Mouse (Mus musculus) ES-CJ7 (cell line): ENCODE results near the gene Grcc10.

Experiments
- DNase-seq: peaks from one replicate; pipeline ENCODE4 v3.0.0; 2011; ENCODE audit warnings: low read depth, low spot score

Gene Grcc10

GRCm38 (mm10) chr6:124757351-124757880, 16.2 kb upstream of the Grcc10 start:
- no peak for DNase-seq

DNA sequence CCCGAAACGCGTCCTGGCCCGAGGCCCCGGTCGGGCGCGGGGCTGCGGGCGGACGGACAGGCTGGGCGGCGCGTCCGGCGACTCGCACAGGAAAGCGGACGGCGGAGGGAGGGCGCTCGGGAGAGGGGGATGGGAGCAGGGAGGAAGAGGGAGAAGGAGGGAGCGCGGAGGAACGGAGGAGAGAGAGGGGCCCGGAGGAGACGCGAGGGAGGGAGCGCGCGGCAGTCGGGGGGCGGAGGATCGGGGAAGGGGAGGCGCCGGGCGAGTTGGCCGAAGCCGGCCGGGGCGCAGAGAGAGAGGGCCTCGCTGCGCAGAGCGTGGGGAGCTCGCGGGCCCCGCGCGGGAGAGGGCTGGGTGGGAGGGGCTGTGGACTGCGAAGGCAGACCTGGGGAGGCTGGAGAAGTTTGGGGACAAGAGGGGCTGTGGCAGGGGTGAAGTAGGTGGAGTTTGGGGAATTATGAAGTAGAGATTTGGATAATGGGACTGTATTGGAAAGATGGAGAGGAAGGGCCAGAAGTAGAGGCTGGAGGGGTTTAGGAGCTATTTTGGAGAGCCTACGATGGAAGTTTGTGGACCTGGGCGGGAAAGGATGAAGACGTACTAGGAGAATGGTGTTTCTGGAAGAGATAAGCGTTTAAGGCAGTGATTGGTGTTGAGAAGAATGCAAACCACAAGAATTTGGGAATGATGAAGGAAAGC, 15.6 kb upstream of the Grcc10 start:
- DNase-seq, result peak; percentile 67

- DNase-seq, result peak; percentile 78
Measured at GRCm38 (mm10) chr6:124755831-124756595, 14.8 kb upstream of the Grcc10 start, which contains the start of the genes Gm45234 and Atn1. Gene Gm45234, minus strand, starts transcription at chr6:124756021. Gene Atn1, minus strand, starts transcription at chr6:124756524.

GRCm38 (mm10) chr6:124755306-124755705, 14.1 kb upstream of the Grcc10 start:
- DNase-seq, result no peak

- DNase-seq, result peak; percentile 81
Measured at GRCm38 (mm10) chr6:124753861-124754260, 12.7 kb upstream of the Grcc10 start.

DNA sequence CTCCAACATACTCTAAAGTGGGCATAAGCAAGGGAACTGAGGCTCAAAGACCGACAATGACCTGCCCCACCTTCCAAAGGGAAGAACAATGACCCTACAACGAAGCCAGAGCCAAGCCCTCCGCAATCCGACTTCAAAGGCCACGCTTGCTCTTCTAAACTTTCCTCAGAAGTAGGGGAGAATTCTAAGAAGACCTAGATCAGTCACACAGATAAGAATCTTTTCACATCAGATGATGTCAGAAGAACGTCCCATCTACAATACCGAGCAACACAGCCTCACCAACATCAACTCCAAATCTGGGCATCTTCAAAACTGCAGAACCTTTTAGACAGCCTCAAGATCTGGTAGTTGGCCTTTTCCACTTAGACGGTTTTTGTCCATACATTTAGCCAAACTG, 9.2 kb upstream of the Grcc10 start:
- DNase-seq, result no peak

DNA sequence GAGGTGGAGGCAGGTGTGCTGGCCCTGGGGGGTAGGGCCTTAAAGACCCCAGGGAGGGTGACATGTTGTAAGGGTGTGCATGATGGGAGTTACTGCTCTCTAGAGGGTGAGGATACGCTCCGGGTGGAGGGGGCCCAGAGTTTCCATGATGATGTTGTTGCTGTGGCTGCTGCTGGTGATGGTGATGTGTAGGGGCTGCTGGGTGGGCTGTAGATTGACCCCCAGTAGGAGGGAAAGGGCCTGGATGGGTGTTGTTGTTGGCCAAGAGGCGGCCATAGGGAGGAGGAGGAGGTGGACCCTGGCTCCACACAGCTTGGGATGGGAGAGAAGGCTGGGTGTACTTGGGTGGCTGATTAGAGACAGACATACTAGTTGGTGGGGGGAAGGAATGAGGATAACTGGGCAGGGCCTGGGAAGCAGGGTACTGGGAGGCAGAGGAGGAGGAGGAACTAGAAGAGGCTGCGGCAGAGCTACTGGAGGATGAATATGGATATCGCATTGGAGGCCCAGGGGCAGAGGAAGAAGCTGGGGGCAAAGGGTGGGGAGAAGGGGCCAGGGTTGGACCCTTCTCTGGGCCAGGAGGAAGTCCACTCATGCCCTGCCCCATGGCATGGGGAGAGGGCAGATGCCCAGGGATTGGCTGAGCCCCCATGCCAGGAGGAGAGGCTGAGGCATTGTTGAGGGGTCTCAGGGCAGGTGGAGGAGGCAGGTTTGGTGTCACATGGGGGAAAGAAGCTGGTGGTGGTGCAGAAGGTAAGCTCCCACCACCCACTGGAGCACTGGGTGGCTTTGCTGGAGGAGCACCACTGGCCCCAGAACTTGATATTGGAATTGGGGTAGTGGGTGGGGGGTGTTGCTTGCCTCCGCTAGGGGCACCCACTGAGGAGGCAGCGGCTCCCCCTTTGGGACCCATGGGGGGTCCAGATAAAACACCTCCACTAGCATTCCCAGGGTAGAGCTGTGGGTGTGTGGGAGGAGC, 5.8 kb upstream of the Grcc10 start:
- DNase-seq, result no peak

GRCm38 (mm10) chr6:124746296-124746605, 5.1 kb upstream of the Grcc10 start:
- no peak for DNase-seq

GRCm38 (mm10) chr6:124745490-124746295, 4.5 kb upstream of the Grcc10 start:
- peak; percentile 99 for DNase-seq

DNA sequence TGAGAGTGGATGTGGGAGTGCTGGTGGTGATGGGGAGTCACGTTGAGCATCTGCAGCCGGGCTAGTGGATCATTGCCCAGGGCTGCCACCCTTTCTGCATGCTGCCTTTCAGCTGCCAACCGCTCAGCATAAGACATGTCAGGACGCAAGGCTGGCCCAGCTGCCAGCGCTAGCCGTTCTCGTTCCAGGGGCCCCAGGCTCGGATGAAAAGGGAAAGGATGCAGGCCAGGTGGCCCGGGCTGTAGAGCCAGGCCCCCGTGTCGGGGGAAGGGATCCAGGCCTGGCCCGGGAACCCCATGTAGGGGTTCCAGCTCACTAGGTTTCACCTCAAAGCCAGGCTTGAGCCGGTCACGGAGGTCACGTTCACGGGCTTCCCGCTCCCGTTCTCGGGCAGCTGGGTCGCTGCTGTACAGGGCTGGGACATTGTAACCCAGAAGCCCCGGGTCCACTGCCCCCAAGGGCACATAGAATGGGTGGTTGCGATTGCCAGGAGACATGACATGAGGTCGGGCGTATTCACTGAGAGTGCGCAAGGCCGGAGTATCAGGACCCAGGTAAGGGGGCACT, 3.7 kb upstream of the Grcc10 start:
- DNase-seq, result no peak

DNA sequence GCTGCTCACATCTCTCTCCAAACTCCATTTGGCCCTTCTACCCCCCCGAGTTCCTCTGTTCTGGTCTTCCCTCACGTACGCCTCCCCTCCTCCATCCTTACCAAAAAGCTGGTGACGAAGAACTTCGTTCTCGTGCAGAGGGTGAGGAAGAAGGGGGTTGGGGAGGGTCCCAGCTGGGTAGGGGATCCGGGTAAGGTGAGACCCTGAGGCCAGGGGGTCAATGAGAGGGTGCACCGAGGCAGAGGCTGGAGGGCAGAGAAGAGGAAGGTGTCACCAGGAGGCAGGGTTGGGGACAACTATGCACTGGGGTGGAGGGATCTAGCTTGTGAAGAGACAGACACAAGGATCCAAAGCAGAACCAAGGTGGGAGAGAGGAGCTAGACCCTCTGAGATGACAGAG, 2.5 kb upstream of the Grcc10 start:
- DNase-seq, result no peak

GRCm38 (mm10) chr6:124742839-124743514, 1.8 kb upstream of the Grcc10 start:
- DNase-seq, result no peak

- DNase-seq, result no peak
Measured at GRCm38 (mm10) chr6:124741842-124742241, 668 bp upstream of the Grcc10 start.

DNA sequence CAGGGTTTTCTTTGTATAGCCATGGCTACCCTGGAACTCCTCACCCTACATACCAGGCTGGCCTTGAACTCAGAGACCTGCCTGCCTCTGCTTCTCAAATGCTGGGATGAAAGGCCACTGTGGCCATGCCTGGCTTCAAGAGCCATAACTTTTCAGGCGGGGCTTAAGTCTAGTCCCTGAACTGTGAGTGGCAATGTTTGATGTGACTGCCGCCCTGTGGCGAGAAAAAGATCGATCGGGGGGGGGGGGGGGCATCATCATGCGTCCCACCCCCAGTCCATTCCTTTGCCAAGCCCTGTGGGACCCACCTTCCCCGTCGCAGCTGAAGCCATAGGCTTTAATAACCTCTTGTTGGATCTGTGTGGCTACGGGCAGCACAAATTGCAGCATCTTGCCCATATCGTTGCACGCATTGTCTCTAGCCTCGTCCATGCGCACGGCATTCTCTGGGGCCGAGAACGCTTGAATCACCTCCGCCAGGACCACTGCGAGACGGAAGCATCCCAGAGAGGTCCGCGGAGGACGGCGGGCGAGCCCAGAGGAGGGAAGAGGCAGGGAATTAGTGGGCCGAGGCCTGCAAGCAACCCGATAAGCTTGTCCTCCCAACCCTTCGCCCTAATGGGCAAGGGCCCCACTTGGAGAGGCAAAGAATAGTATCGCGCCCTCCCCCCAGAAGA, 825 bp downstream of the Grcc10 start:
- DNase-seq, result peak; percentile 78

- no peak for DNase-seq
Measured at GRCm38 (mm10) chr6:124739231-124739796, 1.9 kb downstream of the Grcc10 start.

GRCm38 (mm10) chr6:124738511-124739023, 2.6 kb downstream of the Grcc10 start, which contains the start of gene Ptpn6:
Gene Ptpn6, minus strand, starts transcription at chr6:124738714.
- DNase-seq, result peak; percentile 92

DNA sequence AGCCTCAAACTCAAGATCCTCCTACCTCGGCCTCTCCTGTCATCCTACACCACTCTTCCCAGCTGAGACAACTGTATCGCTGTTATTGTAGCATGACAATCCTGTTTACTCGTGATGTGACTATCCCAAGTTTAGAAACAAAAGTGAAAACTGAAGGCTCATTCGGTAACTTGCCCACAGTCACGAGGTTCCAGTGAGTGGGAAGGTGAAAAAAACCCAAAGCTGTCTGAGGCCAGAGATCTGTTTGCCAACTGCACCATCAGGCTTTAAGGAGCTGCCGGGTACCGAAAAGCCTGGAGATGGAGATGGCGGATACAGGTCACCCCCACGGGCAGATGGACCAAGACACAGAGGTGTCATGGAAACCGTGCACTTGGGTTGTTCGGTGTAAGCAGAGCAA, 4.1 kb downstream of the Grcc10 start:
- DNase-seq, result no peak

DNA sequence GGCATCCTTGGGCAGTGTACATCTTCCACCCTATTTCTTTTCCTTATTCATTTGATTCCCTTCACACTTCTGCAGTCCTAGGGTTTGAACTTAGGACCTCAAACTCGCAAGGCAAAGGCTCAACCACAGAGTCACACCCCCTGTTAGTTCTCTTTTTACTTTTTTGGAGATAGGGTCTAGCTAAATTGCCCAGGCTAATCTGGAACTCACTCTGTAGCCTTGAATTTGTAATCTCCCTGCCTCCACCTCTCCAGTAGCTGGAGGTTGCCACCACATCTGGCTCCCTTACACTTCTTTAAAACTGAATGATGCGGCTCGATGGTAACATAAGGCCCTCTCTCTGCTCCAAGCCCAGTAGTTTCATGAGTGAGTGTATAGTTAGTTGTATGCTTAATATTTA, 6.8 kb downstream of the Grcc10 start:
- no peak for DNase-seq
